Mouse (Mus musculus) embryonic stem cell, embryonic (primary cell): ENCODE data around the gene Mllt6.

Experiments
- CTCF ChIA-PET, 4 experiments: fragments of 300-600 bp in 2 of 4; fragments of 350-600 bp in 2 of 4; sonication (Branson Sonifier 250); formaldehyde crosslinking; loops; one replicate each; lab custom pipeline; 2022; ENCODE audit warnings: inconsistent platforms in 2 of 4; lab: Charles Lee
- POLR2A ChIA-PET, 4 experiments: fragments of 300-600 bp in 2 of 4; fragments of 350-600 bp in 2 of 4; sonication (Branson Sonifier 250); formaldehyde crosslinking; loops; one replicate each; lab custom pipeline; 2022; ENCODE audit warnings: antibody characterized with exemption in 4 of 4, inconsistent platforms in 1 of 4; lab: Charles Lee

Gene Mllt6

GRCm38 (mm10) chr11:97700746-97701580, 37.7 kb downstream of the Mllt6 start:
- CTCF ChIA-PET, result interaction anchor here in 3 of 4 experiments (0.5 to 3.0 kb wide), 5 partner anchors 23 to 287 kb away, joined by 3 to 11 read pairs (median 3); no protein-coding TSS in a partner anchor

GRCm38 (mm10) chr11:97701581-97702392, 38.6 kb downstream of the Mllt6 start:
- ChIA-PET CTCF (interaction anchor here in 3 of 4 experiments (0.6 to 2.0 kb wide), 3 partner anchors 56 to 1950 kb away, joined by 5 to 21 read pairs (median 9); no protein-coding TSS in a partner anchor), POLR2A (interaction anchor here (0.6 to 20.0 kb wide), 55 partner anchors 9 to 1684 kb away, joined by 3 to 941 read pairs (median 7); partner anchors contain the start of genes Pip4k2b (in 3 of the 4), Cisd3 (in 2 of the 4), Cwc25 (in 2 of the 4) and Epop (in 2 of the 4))

More at GRCm38 (mm10) chr11:97700746-97701580, 37.7 kb downstream of the Mllt6 start:
- POLR2A ChIA-PET, result interaction anchor here (0.6 to 20.0 kb wide), 37 partner anchors 8 to 1412 kb away, joined by 3 to 941 read pairs (median 5); partner anchors contain the start of genes Mllt6 (in 3 of the 4), Cisd3 (in 2 of the 4), Epop (in 2 of the 4) and 1700001P01Rik (in 1 of the 4)

- CTCF ChIA-PET, result interaction anchor here (0.6 to 2.0 kb wide), 16 partner anchors 9 to 1950 kb away, joined by 3 to 21 read pairs (median 4); no protein-coding TSS in a partner anchor
- POLR2A ChIA-PET, result interaction anchor here (0.6 to 20.0 kb wide), 80 partner anchors 8 to 1685 kb away, joined by 3 to 941 read pairs (median 5); partner anchors contain the start of genes Mllt6 (in 3 of the 4), Pip4k2b (in 3 of the 4), Cisd3 (in 2 of the 4) and Cwc25 (in 2 of the 4)
Observed at GRCm38 (mm10) chr11:97702393-97702745, 39.2 kb downstream of the Mllt6 start.

DNA sequence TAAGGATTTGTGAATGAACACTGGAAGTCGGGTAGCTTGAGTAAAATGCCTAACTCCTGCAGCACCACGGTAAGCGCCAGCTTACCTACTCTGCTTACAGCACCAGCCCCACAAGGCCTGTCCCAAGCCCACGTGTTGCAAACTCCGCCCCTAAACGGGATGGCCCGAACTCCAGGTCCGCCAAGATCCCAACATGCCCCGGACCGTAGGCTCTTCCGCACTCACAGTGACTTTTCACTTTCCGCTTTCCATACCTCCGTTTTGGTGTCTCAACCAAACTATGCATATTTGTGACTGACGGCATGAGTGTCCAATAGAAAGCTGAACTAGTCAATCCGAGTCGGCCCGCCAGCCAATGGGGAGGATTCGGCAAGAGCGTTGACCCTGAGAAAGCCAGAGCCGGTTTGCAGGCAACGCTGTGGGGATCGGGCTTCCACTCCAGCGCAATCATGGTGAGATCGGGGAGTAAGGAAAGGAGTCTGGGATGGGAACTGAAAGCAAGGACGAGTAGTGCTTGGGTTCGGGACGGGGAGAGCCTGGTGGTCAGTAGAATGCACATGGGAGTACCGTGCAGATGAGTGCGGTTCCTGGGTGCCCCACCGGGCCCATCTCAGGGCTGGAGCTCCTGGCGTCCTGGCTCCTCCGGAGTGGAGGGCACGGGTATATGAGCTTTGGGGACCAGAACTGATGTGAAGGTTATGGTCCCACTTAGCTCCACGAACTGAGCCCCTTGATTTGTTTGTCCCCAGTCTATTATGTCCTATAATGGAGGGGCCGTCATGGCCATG, 40.0 kb downstream of the Mllt6 start, which contains the start of gene Psmb3:
Gene Psmb3, plus strand, starts transcription at position 361 of the 788 bp plus-strand sequence.
- CTCF ChIA-PET, result interaction anchor here (0.5 to 2.0 kb wide), 24 partner anchors 9 to 375 kb away, joined by 3 to 21 read pairs (median 3); no protein-coding TSS in a partner anchor
- POLR2A ChIA-PET, result interaction anchor here (0.6 to 20.0 kb wide), 98 partner anchors 8 to 787 kb away, joined by 3 to 941 read pairs (median 4); partner anchors contain the start of genes Pip4k2b (in 4 of the 4), 1700001P01Rik (in 3 of the 4), Cisd3 (in 3 of the 4) and Epop (in 3 of the 4)

GRCm38 (mm10) chr11:97710067-97710466, 46.9 kb downstream of the Mllt6 start:
- ChIA-PET POLR2A (interaction anchor here in 3 of 4 experiments (0.6 to 9.8 kb wide), 18 partner anchors 9 to 317 kb away, joined by 3 to 133 read pairs (median 3); partner anchors contain the start of genes Pcgf2 (in 2 of the 3), Psmb3 (in 1 of the 3) and Rpl19 (in 1 of the 3)), CTCF (interaction anchor here (0.6 to 3.5 kb wide), 11 partner anchors 25 to 562 kb away, joined by 3 to 17 read pairs (median 4); no protein-coding TSS in a partner anchor)

DNA sequence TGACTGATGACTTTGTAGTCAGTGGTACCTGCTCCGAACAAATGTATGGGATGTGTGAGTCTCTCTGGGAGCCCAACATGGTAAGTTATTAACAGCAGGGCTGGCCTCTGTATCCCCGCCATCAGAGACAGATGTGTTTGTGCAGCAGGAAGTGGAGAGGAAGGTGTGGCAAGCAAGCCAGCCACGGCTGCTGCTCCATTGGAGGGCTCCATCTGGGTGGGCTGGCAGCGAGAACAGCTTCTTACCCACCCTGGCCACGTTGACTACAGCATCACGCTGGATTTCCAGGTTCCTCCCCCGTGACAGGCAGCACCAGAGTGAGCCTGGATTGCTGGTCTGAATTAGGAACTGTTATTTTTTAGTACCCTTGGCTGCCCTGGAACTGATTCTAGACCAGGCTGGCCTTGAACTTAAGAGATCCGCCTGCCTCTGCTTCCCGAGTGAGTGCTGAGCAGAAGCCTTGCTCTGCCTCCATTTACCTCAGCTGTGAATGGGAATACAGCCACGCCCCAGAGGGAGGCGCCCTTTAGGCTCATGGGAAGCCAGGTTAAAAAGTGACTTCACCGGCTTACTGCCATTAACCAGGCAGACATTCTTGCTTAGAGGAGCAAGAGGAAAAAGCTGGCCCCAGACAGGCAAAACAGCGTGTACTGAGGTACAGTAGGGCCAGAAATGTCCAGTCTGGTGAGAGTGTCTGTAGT, 48.1 kb downstream of the Mllt6 start:
- ChIA-PET CTCF (interaction anchor here in 2 of 4 experiments (0.8 to 3.5 kb wide), 5 partner anchors 8 to 246 kb away, joined by 3 to 17 read pairs (median 5); partner anchors contain the start of gene Psmb3 (in 1 of the 2)), POLR2A (interaction anchor here in 3 of 4 experiments (0.5 to 9.8 kb wide), 19 partner anchors 8 to 490 kb away, joined by 3 to 133 read pairs (median 4); partner anchors contain the start of genes Psmb3 (in 3 of the 3), Pcgf2 (in 2 of the 3), Fbxo47 (in 1 of the 3) and Rpl23 (in 1 of the 3))

DNA sequence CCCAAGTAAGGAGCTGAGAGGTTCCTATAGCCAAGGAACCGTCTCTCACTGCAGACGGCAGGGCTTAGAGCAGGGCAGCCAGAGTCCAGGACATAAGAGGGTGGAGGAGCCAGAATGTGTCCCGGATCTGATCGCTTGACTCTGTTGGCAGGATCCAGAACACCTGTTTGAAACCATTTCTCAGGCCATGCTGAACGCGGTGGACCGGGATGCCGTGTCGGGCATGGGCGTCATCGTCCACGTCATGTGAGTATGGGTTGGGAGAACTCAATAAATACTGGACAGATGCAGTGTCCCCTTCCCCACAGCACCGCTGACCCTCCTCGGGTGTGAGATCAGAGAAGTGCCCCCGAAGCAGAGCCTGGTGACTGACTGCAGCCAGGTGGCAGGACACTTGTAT, 49.1 kb downstream of the Mllt6 start:
- POLR2A ChIA-PET, result interaction anchor here in 2 of 4 experiments (0.6 to 9.8 kb wide), 9 partner anchors 9 to 489 kb away, joined by 3 to 133 read pairs (median 5); partner anchors contain the start of genes Psmb3 (in 2 of the 2), 1700001P01Rik (in 1 of the 2), Fbxo47 (in 1 of the 2) and Pcgf2 (in 1 of the 2)
- CTCF ChIA-PET, result interaction anchor here in 2 of 4 experiments (0.6 to 3.5 kb wide), 4 partner anchors 9 to 349 kb away, joined by 3 to 17 read pairs (median 5); partner anchors contain the start of gene Psmb3 (in 1 of the 2)

- CTCF ChIA-PET, result interaction anchor here (0.7 to 2.2 kb wide), 13 partner anchors 10 to 674 kb away, joined by 3 to 9 read pairs (median 4); partner anchors contain the start of gene Psmb3 (in 2 of the 4)
- POLR2A ChIA-PET, result interaction anchor here in 3 of 4 experiments (0.6 to 9.8 kb wide), 24 partner anchors 9 to 1679 kb away, joined by 3 to 133 read pairs (median 4); partner anchors contain the start of genes Psmb3 (in 2 of the 3), 1700001P01Rik (in 1 of the 3), Mllt6 (in 1 of the 3) and Pcgf2 (in 1 of the 3)
Observed at GRCm38 (mm10) chr11:97713896-97714295, 50.7 kb downstream of the Mllt6 start.

DNA sequence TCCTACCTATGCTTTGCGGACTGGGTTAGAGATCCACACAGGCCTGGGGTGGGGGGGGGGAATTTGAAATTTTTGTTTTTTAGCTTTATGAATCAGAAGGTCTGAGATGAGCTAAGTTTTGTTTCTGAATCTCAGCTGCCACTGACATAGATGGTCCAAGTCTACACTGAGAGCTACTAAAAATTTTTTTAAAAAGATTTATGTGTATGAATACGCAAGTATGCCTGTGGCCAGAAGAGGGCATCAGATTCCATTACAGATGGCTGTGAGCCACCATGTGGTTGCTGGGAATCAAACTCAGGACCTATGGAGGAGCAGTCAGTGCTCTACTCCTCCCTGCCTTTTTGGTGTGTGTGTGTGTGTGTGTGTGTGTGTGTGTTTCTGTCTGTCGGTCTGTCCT, 51.1 kb downstream of the Mllt6 start:
- POLR2A ChIA-PET, result interaction anchor here (0.6 to 9.8 kb wide), 38 partner anchors 8 to 1679 kb away, joined by 3 to 133 read pairs (median 4); partner anchors contain the start of genes Psmb3 (in 2 of the 4), 1700001P01Rik (in 1 of the 4), Mllt6 (in 1 of the 4) and Pcgf2 (in 1 of the 4)
- CTCF ChIA-PET, result interaction anchor here (0.6 to 2.2 kb wide), 19 partner anchors 11 to 673 kb away, joined by 3 to 9 read pairs (median 4); partner anchors contain the start of gene Psmb3 (in 2 of the 4)

DNA sequence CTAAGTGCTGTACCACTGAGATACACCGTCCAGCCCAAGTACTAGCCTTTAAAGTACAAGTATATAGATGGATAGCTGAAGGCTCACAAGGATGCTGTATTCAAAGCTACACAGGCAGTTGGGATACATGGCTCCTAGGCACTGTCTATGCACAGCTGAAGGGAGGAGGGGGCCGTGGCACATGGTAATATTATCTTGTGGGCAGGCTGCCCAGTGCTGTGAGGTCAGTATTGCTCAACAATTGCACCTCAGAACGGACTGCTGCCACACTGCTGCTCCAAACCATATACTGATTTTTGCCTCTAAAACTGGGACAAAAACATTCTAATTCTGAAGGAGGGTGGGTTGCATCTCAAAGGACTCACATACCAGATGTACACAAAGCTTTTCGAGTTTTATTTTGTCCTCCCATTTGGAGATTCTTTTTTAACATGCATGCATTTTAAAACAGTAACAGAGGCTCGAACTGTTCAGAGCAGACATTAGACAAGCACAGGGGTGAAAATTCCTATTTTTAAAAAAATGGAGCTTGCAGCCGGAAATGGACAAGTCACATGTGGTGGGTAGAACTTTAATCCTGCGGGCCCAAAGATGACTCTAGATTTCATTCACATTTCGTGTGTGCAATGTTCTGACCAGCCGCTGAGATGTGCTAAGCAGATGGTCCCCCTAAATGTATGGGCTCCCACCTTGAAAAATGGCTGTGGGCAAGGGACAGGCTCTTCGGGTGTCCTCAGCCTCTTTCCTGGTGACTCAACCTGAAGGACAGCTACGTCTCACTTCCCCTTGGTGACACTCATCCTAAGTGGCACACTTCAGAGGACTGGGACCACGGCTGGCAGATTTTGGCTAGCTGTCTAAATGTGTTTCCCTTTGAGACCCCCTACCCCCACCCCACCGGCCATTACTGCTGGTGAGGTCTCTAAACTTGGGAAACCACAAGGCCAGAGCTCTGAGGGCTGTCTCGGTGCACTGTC, 51.9 kb downstream of the Mllt6 start:
- ChIA-PET POLR2A (interaction anchor here (0.6 to 9.8 kb wide), 37 partner anchors 12 to 1680 kb away, joined by 3 to 133 read pairs (median 4); partner anchors contain the start of genes Psmb3 (in 2 of the 4), 1700001P01Rik (in 1 of the 4), Mllt6 (in 1 of the 4) and Pcgf2 (in 1 of the 4)), CTCF (interaction anchor here (0.5 to 2.2 kb wide), 17 partner anchors 9 to 424 kb away, joined by 3 to 9 read pairs (median 4); partner anchors contain the start of gene Psmb3 (in 1 of the 4))

DNA sequence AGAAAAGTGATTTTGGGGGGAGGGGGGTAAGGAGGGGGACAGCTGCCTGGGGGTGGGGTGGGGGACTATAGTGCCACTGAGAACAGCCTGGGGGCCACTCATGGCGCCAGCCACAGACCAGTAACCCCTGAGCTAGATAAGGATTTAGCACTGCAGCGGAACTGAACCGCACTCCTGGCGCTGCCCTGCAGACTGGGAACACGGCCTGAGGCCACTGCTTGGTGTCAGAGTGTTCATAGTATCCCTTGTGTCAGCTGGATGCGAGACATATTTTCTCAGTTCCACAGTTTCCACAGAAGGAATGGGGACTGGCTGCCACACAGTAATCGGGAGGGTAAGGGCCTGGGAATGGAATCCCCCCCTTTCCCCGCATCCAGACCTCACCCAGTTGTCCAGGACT, 52.8 kb downstream of the Mllt6 start:
- ChIA-PET CTCF (interaction anchor here in 3 of 4 experiments (0.6 to 1.6 kb wide), 4 partner anchors 51 to 1036 kb away, joined by 3 to 8 read pairs (median 4); no protein-coding TSS in a partner anchor), POLR2A (interaction anchor here in 2 of 4 experiments (0.8 to 9.8 kb wide), 13 partner anchors 10 to 168 kb away, joined by 3 to 133 read pairs (median 4); partner anchors contain the start of genes Psmb3 (in 2 of the 2), Fbxo47 (in 1 of the 2), Pcgf2 (in 1 of the 2) and Pip4k2b (in 1 of the 2))

DNA sequence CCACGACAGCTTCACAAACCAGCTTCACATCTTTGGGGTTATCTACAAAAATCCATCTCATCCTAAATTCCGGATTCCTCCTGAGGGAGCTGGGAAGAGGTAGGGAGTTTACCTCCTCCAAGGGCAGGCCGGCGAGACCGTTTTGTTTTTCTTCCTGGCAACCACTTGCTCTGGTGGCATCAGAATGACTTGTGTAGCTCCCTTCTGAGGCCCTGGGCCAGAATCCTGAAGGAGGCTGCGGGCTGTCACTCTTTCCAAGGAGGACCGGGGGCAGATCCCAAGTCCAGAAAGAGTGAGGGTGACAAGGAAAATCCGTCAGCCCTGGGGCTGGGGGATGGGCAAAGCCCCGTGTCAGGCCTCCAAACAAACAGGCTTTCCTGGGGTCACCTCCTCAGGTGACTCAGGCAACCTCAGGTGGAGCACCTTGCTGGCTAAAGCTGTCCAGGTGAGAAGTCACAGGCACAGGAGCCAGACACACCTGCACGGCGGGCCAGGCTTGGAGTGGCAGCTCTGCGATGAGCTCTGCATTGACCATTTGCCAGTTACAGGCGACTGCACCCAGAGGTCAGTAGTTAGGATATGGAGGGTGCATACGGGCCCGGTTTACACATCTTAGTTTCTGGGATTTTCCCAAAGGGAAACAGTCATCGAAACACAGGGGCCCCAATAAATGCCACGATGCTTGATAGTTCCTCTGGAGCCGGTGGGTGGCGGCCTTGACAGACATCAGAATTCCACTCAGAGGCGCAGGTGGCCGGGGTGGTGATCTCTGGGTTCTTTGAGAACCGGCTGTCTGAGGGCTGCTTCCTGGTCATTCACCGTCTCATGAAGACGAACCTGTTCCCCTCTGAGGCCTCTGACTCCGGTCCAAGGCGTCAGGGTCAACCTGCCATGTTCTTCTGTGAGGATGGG, 54.4 kb downstream of the Mllt6 start:
- ChIA-PET CTCF (interaction anchor here in 3 of 4 experiments (0.6 to 1.5 kb wide), 6 partner anchors 9 to 85 kb away, joined by 3 to 8 read pairs (median 3); no protein-coding TSS in a partner anchor), POLR2A (interaction anchor here in 2 of 4 experiments (0.6 to 9.8 kb wide), 16 partner anchors 9 to 287 kb away, joined by 3 to 133 read pairs (median 4); partner anchors contain the start of genes Psmb3 (in 2 of the 2) and Pcgf2 (in 1 of the 2))
